Mouse (Mus musculus) cerebellum, adult 2 months (tissue): ENCODE data around the gene Wnk2. TPM values are rescaled to one million over a fixed set of nuclear protein-coding genes. Genes with fewer than 3 reads are reported as not detected.
A peak's percentile ranks its signal among the peaks of the same experiment; 100 is the strongest.

Experiments used
- DNase-seq, 2 experiments: peaks; one replicate each; pipeline ENCODE4 v3.0.0; 2021
- H3K27ac ChIP-seq: fragments of 200-500 bp; 2 replicates; pipeline ENCODE4 v1.5.1; 2012; ENCODE audit warnings: low read length, control low read depth, inconsistent platforms; ENCODE audit not compliant: insufficient read depth
- H3K27me3 ChIP-seq: fragments of 200-500 bp; 2 replicates; pipeline ENCODE4 v1.6.1; 2012; ENCODE audit warnings: inconsistent platforms, mild to moderate bottlenecking, low read length, moderate library complexity; ENCODE audit not compliant: control insufficient read depth, insufficient read depth
- H3K4me1 ChIP-seq: fragments of 200-500 bp; 2 replicates; pipeline ENCODE4 v1.6.1; 2011; ENCODE audit warnings: low read length; ENCODE audit not compliant: control insufficient read depth, insufficient read depth
- H3K4me3 ChIP-seq: fragments of 200-500 bp; replicated peaks from 2 replicates; pipeline ENCODE3; 2011; ENCODE audit warnings: mild to moderate bottlenecking, low read depth, low read length, control low read depth; ENCODE audit not compliant: insufficient read depth
- CTCF ChIP-seq: fragments of 200-500 bp; IDR thresholded peaks from 2 replicates; pipeline ENCODE4 v1.5.1; 2011; ENCODE audit warnings: low read depth, mild to moderate bottlenecking, control low read depth, low read length, moderate library complexity, borderline replicate concordance; ENCODE audit not compliant: insufficient read depth
- POLR2A ChIP-seq: fragments of 200-500 bp; IDR thresholded peaks from 2 replicates; pipeline ENCODE4 v1.6.1; 2011; ENCODE audit warnings: low read length, control low read depth, borderline replicate concordance; ENCODE audit not compliant: insufficient read depth
- WGBS: fragments of 180-500 bp; shearing (Covaris S2); methylation state at CpG from one replicate; pipeline ENCODE4 v1.1.7; 2018; 5-methylcytosine and 5-hydroxymethylcytosine counted together
- polyA plus RNA-seq: library from polyadenylated mRNA; depleted of rRNA; stranded (reverse); fragments of >200 nt; gene quantifications from 2 replicates; pipeline ENCODE4 v1.2.3, GENCODE M21; 2012; rRNA removed

The Wnk2 gene
- polyA plus RNA-seq, 1 experiment, result 73.2 TPM

- DNase-seq, result peak; percentile 89 to 96
- Histone ChIP-seq H3K27me3 (no peaks in the 10 kb centered on the region), H3K27ac (0 out of 2 replicates have a peak overlapping the region, but pooled peaks have one; percentile 4), H3K4me3 (no peak overlapping the region), H3K4me1 (peaks cover 10% of the 10 kb centered on the region)
- WGBS, result 7% methylated on average over 3 of the region's 3 CpGs
- TF ChIP-seq CTCF, result no peak
- TF ChIP-seq POLR2A, result no peak
Observed at GRCm38 (mm10) chr13:49001691-49002090, 146.1 kb downstream of the Wnk2 start.

- H3K4me3 ChIP-seq, result no peak overlapping the region
- no peak overlapping the region for H3K27ac ChIP-seq
- H3K27me3 ChIP-seq, result no peaks in the 10 kb centered on the region
- 26% methylated on average over 6 of the region's 6 CpGs for WGBS
- TF ChIP-seq CTCF, result peak; percentile 52; the same call in 1 of the 2 replicates
- no peak for TF ChIP-seq POLR2A
- peaks cover 10% of the 10 kb centered on the region for H3K4me1 ChIP-seq
- peak; percentile 65 to 72 for DNase-seq
Observed at GRCm38 (mm10) chr13:48998591-48998990, 149.2 kb downstream of the Wnk2 start.

- H3K27me3 ChIP-seq, result no peaks in the 10 kb centered on the region
- no peak for DNase-seq
- no peak overlapping the region for H3K4me3 ChIP-seq
- TF ChIP-seq CTCF, result no peak
- TF ChIP-seq POLR2A, result no peak
- H3K27ac ChIP-seq, result no peak overlapping the region
- 86% methylated on average over 4 of the region's 4 CpGs for WGBS
- H3K4me1 ChIP-seq, result peaks cover 7% of the 10 kb centered on the region
Observed at GRCm38 (mm10) chr13:48996731-48997130, 151.1 kb downstream of the Wnk2 start.

- H3K4me3 ChIP-seq, result no peak overlapping the region
- no peak for TF ChIP-seq POLR2A
- TF ChIP-seq CTCF, result no peak
- no peak for DNase-seq
- H3K27me3 ChIP-seq, result no peaks in the 10 kb centered on the region
- whole genome bisulfite sequencing, result 46% methylated on average over 3 of the region's 3 CpGs
- no peak overlapping the region for H3K27ac ChIP-seq
- H3K4me1 ChIP-seq, result no peaks in the 10 kb centered on the region
Observed at GRCm38 (mm10) chr13:48994903-48995302, 152.9 kb downstream of the Wnk2 start.

DNA sequence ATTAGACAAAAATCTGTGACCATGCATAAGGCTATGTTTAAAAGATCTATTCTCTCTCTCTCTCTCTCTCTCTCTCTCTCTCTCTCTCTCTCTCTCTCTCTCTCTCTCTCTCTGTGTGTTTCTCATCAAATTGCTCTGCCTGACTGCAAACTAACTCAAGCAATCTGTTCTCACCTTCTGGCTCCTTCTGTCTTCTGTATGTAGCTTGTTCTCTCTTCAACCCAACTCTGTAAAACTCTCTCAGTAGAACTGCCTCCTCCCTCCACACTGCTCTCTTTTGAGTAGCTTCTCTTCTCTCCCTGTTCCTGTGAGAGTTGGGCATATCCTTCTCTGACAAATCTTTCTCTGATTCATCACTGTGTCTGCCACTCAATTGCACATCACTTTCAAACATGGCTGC lies 154.9 kb downstream of the Wnk2 start:
- H3K27me3 ChIP-seq, result no peaks in the 10 kb centered on the region
- TF ChIP-seq CTCF (no peak), POLR2A (no peak)
- no peaks in the 10 kb centered on the region for H3K4me1 ChIP-seq
- no peak overlapping the region for H3K27ac ChIP-seq
- DNase-seq, result no peak
- no peak overlapping the region for H3K4me3 ChIP-seq

GRCm38 (mm10) chr13:48990138-48990537 lies 157.7 kb downstream of the Wnk2 start:
- Histone ChIP-seq H3K27ac (no peak overlapping the region), H3K4me1 (no peaks in the 10 kb centered on the region), H3K4me3 (no peak overlapping the region), H3K27me3 (no peaks in the 10 kb centered on the region)
- DNase-seq, result no peak
- TF ChIP-seq CTCF (no peak), POLR2A (no peak)
- 92% methylated on average over 2 of the region's 2 CpGs for WGBS

Other genes starting within 250 kb of the Wnk2 start
- 64.4 and 69.2 TPM in 2 replicates for gene Fam120a, start 180.0 kb downstream of the Wnk2 start, polyA plus RNA-seq
- gene Ninj1, start 39.5 kb upstream of the Wnk2 start, polyA plus RNA-seq, result 87.5 and 91.1 TPM in 2 replicates
- 53.3 and 57.1 TPM in 2 replicates for gene Card19, start 68.0 kb upstream of the Wnk2 start, polyA plus RNA-seq
- 1.1 and 1.2 TPM in 2 replicates for gene Susd3, start 100.7 kb upstream of the Wnk2 start, polyA plus RNA-seq
- gene Fgd3, start 172.3 kb upstream of the Wnk2 start, polyA plus RNA-seq, result 13.7 and 13.8 TPM in 2 replicates
- 50.6 and 50.7 TPM in 2 replicates for gene Bicd2, start 193.6 kb upstream of the Wnk2 start, polyA plus RNA-seq